Mouse (Mus musculus): Measurements from ENCODE around the gene Ifna15.

GRCm38 (mm10) chr4:88537328-88537727 is 20.7 kb downstream of the Ifna15 start:
- TF ChIP-seq CTCF (IDR thresholded peaks at IDR 0.05; ENCODE audit: borderline replicate concordance, insufficient read depth, low read length): no peak
- no peak for TF ChIP-seq POLR2A (IDR thresholded peaks at IDR 0.05; ENCODE audit: low read depth, low read length)
